Mouse (Mus musculus) C3H10T1/2 (cell line): Measurements from ENCODE around the gene Kifc3. TPM values are rescaled to one million over a fixed set of nuclear protein-coding genes. Genes with fewer than 3 reads are reported as not detected.

ENCODE experiments used
- polyA plus RNA-seq, 2 experiments: library from polyadenylated mRNA; unstranded; fragments of >200 nt; fragmentation: generic; extraction: Trizol; gene quantifications; one replicate each; pipeline ENCODE4 v1.2.1; 2012; ENCODE audit warnings: missing spikeins in 2 of 2

Kifc3 gene
- 10 to 100 TPM in 1 of 2 experiments, 1 to 10 TPM in 1; 3.6 to 10.5 TPM for polyA plus RNA-seq

DNA sequence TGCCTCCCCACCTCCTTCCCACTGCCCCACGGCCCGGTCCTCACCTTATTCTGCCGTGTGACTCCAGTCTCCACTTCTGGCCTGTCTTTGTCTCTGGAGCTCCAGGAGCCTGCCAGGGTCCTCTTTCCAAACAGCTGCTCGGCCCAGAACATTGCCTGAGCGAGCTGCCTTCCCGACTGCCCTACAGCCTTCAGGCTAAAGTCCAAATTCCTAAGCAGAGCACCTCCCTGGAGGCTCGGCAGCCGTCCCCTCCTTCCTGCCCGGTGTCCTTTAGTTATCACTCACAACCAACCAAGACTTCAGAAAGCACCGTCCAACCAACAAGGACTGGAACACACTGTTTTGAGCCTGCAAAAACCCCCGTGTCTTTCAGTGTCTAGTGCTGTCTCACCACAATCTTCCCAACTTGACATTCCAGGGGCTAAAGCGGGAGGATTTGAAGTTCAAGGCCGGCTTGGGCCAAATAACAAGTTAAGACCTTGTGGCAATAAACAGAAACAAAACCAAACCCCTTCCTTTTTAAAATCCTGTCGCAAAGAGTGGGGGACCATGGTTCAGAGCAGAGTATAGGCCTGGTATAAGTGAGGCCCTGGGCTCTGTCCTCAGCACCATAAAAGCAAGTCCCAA is at the start of gene Kifc3:
Kifc3 (minus strand) TSS at position 164 of the 627 bp plus-strand sequence.

DNA sequence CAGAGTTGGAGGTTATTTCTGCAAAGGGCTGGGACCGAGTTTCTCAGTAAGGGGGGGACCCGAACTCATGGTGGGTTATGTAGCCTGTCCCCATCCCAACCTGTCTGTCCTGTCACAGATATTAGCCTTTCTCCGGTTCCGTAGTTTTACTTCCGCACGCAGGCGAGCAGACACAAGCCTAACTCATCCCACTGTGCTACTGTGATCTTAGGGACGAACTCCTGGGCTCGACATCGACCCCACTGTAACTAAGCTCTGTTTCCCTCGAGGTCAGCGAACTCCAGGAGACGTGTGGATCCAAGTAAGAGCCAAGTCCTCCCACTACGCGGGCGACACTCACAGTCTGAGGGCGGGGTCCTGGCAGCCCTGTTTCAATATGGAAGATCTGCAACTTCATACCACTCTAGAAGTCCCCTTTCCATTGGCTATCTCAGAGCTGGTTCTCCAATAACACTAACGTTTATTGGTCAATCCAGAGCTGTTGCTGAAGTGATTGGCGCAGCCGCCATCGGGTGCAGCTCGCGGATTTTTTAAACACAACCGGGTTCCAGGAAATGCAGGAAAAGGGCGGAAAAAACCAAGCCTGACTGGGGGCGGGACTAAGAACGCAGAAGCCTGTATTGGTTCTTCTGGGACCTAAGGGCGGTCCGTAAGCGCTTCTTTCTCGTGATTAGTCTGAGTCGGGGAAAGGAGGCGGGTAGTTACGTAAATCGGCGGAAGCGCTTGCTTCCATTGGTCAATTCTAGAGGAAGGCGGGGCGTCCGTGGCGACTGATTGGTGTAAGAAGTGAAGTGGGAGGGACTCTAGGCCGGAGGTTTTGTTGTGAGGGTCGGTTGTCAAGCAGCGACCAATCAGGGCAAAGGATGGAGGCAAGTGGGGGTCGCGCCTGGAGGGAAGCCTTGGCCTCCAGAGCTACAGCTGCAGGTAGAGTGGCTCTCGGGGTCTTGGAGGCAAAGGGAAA is 122.0 kb downstream of the Kifc3 start, which contains the start of gene Katnb1:
Katnb1 (plus strand) TSS at position 806 of the 961 bp plus-strand sequence.

DNA sequence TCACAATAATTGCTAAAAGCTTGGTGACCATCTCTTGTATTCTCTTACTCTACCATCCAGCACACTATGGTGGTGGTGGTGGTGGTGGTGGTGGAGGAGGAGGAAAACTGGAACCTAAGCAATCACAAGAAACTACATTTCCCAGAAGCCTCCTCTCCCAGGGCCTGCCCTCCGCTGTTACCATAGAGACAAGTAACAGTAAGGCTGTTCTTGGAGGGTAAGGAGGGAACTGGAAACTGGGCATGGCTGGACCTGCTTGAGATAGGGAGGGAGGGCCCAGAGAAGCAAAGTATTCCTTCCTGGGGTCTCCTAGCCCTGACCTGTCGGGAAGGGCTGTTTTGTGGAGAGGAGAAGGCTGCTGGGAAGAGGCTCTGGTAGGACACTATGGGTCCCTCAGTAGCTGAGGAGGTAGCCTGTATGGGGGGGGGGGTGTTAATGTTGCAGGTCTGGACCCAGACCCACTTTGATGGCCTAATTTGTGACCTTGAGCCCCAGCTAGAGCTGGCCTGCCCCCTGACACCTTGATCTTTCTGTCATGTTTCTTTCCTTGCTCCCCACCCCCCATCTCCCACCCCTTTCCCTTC is 147.6 kb downstream of the Kifc3 start, which contains the start of gene Drc7:
Drc7 (plus strand) TSS at position 177 of the 584 bp plus-strand sequence.

Other genes with a start within 250 kb of the Kifc3 start
- gene Adgrg1, start 228.1 kb downstream of the Kifc3 start, polyA plus RNA-seq, result 1 to 10 TPM; 1.2 to 1.9 TPM
- gene Adgrg3, start 185.1 kb downstream of the Kifc3 start, polyA plus RNA-seq, result under 1 TPM in 1 of 2 experiments, not detected in 1; 0.01 TPM
- not detected for gene Drc7, start 147.7 kb downstream of the Kifc3 start, polyA plus RNA-seq
- gene Katnb1, start 121.6 kb downstream of the Kifc3 start, polyA plus RNA-seq, result 10 to 100 TPM; 17.6 to 21.3 TPM
- under 1 TPM; 0.14 to 0.26 TPM for gene Cngb1, start 103.8 kb upstream of the Kifc3 start, polyA plus RNA-seq
- not detected for gene Tepp, start 107.8 kb upstream of the Kifc3 start, polyA plus RNA-seq
- 1 to 10 TPM; 1.4 to 7.7 TPM for gene Zfp319, start 129.1 kb upstream of the Kifc3 start, polyA plus RNA-seq
- gene Usb1, start 129.5 kb upstream of the Kifc3 start, polyA plus RNA-seq, result 10 to 100 TPM; 14.6 to 26.3 TPM
- 1 to 10 TPM in 1 of 2 experiments, under 1 TPM in 1; 0.18 to 2.5 TPM for gene Mmp15, start 149.5 kb upstream of the Kifc3 start, polyA plus RNA-seq
- gene Cfap20, start 232.1 kb upstream of the Kifc3 start, polyA plus RNA-seq, result 10 to 100 TPM; 16.0 to 73.6 TPM